ENCODE assay signal across 14 mouse cellular contexts in the genomic region with DNA sequence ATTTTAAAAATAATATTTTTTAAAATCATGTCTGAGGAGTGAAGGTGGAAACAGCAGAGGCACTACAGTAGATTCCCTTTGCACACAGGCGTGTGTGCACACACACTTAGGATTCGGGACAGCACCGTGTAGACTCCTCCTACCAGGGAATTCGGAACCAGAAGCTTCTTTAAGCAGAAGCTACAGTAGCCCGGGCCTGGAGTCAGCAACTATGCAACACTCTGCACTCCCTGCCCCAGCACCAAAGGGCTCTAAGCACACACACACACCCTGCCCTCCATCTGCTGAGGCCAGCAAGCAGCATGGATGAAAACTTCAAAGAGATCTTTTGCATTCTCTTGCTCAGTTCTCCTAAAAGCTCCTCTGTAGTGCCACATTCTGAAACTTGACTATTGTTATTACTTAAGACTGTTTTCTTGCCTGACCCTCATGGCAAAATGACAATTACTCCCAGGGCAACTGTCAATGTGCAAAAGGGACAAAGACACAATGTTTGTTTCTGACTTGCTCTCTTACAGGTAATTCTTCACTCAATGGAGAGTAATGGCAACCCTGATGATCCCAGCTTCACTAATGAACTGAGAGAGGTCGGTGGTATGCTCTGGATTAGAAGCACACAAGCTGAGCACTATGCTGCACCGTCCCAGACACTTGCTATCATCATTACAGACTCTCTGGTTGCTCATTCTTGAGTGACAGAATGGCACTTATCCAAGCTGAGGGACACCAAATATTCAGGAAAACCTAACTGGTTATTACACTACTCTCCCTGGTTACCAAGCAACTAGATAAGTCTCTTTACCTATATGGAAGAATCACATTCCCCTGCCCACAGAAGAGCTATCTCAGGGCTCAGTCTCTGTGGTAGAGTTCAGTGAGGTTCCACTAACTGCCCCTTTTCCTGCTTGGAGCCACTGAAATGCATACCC. TPM values are rescaled to one million over a fixed set of nuclear protein-coding genes. Genes with fewer than 3 reads are reported as not detected.
DNase-seq lines count a peak whose midpoint lies in the region; ATAC-seq and TF ChIP-seq lines count a peak whose summit lies in the region.
"Had no signal": no experiment of that assay in that cellular context is flagged by ENCODE, and none has a peak within 500 bp of the region (broad histone marks: within the 10 kb centered on the region; RNA-seq: fewer than 3 reads in every experiment).

No protein-coding gene starts in this region.

- H3K36me3 ChIP-seq in heart, postnatal 0 days (replicated peaks; ENCODE audit: control insufficient read depth, insufficient read depth, low read length), result no peaks in the 10 kb centered on the region; the same call in 1 of the 2 replicates
- no peaks in the 10 kb centered on the region for H3K36me3 ChIP-seq in midbrain, embryonic 11.5 days (ENCODE audit: control insufficient read depth, insufficient read depth, low read length)
- H3K36me3 ChIP-seq in midbrain, embryonic 10.5 days, result peaks cover 4% of the 10 kb centered on the region
- H3K36me3 ChIP-seq: intestine, embryonic 15.5 days had no signal

- no peak overlapping the region for H3K9ac ChIP-seq in heart, postnatal 0 days (replicated peaks; ENCODE audit: low read depth, low read length)
- no peak overlapping the region for H3K9ac ChIP-seq in midbrain, embryonic 11.5 days (ENCODE audit: low read length)
- H3K9ac ChIP-seq: intestine, embryonic 15.5 days had no signal

- ATAC-seq in heart, postnatal 0 days (ENCODE audit: insufficient read depth, low read depth), result no peak
- peak; percentile 40; the same call in 1 of the 2 replicates for ATAC-seq in midbrain, embryonic 11.5 days (ENCODE audit: low FRiP score)
- 0 out of 2 replicates have a peak, but pooled peaks have one; percentile 25 for ATAC-seq in erythroid progenitor cell, adult 5-6 weeks (replicated peaks; ENCODE audit: low FRiP score, poor library complexity, severe bottlenecking)
- ATAC-seq in monocyte, adult 5-6 weeks (replicated peaks; ENCODE audit: insufficient number of reproducible peaks, low FRiP score, low TSS enrichment, poor library complexity, severe bottlenecking), result 0 out of 2 replicates have a peak, but pooled peaks have one; percentile 5
- ATAC-seq: intestine, embryonic 15.5 days had no signal

- H3K4me3 ChIP-seq in heart, postnatal 0 days (ENCODE audit: low read depth, low read length), result no peak overlapping the region
- H3K4me3 ChIP-seq in midbrain, embryonic 11.5 days (ENCODE audit: low read depth, low read length), result no peak overlapping the region
- H3K4me3 ChIP-seq in midbrain, embryonic 10.5 days, result no peak overlapping the region
- H3K4me3 ChIP-seq: intestine, embryonic 15.5 days had no signal

- H3K4me1 ChIP-seq in heart, postnatal 0 days (ENCODE audit: control insufficient read depth, insufficient read depth), result peaks cover 5% of the 10 kb centered on the region; the same call in 1 of the 2 replicates
- no peaks in the 10 kb centered on the region; the same call in 1 of the 2 replicates for H3K4me1 ChIP-seq in midbrain, embryonic 11.5 days (ENCODE audit: control insufficient read depth, insufficient read depth, low read length)
- H3K4me1 ChIP-seq in midbrain, embryonic 10.5 days, result peaks cover 15% of the 10 kb centered on the region
- H3K4me1 ChIP-seq: intestine, embryonic 15.5 days had no signal

- no peaks in the 10 kb centered on the region for H3K9me3 ChIP-seq in heart, postnatal 0 days (replicated peaks; ENCODE audit: control insufficient read depth, low read length)
- H3K9me3 ChIP-seq in midbrain, embryonic 11.5 days (ENCODE audit: control insufficient read depth, low read length), result no peaks in the 10 kb centered on the region
- no peaks in the 10 kb centered on the region for H3K9me3 ChIP-seq in midbrain, embryonic 10.5 days (replicated peaks)
- H3K9me3 ChIP-seq: intestine, embryonic 15.5 days had no signal

- no peak for TF ChIP-seq EP300 in heart, postnatal 0 days (IDR thresholded peaks at IDR 0.05; ENCODE audit: low read depth)

- no peak for TF ChIP-seq CTCF in heart, postnatal 0 days (IDR thresholded peaks at IDR 0.05; ENCODE audit: low read depth)

- no peaks in the 10 kb centered on the region for H3K27me3 ChIP-seq in heart, postnatal 0 days (ENCODE audit: control insufficient read depth, insufficient read depth, low read length)
- no peaks in the 10 kb centered on the region for H3K27me3 ChIP-seq in midbrain, embryonic 11.5 days (ENCODE audit: control insufficient read depth, insufficient read depth, low read length)
- no peaks in the 10 kb centered on the region for H3K27me3 ChIP-seq in midbrain, embryonic 10.5 days (ENCODE audit: low read depth, poor library complexity, severe bottlenecking)
- H3K27me3 ChIP-seq: intestine, embryonic 15.5 days had no signal

- 45% methylated on average over 7 of the region's 7 CpGs for whole genome bisulfite sequencing in heart, postnatal 0 days
- 74% methylated on average over 7 of the region's 7 CpGs for WGBS in midbrain, embryonic 11.5 days
- WGBS in midbrain, embryonic 10.5 days, result 68% methylated on average over 7 of the region's 7 CpGs

- H3K4me2 ChIP-seq in heart, postnatal 0 days (ENCODE audit: low read depth, low read length), result no peak overlapping the region
- no peak overlapping the region for H3K4me2 ChIP-seq in midbrain, embryonic 11.5 days
- H3K4me2 ChIP-seq: intestine, embryonic 15.5 days had no signal

- peak overlapping the region; percentile 15; the same call in 1 of the 2 replicates for H3K27ac ChIP-seq in heart, postnatal 0 days (ENCODE audit: low read depth)
- no peak overlapping the region for H3K27ac ChIP-seq in midbrain, embryonic 11.5 days (ENCODE audit: low read depth, low read length)
- no peak overlapping the region for H3K27ac ChIP-seq in midbrain, embryonic 10.5 days (replicated peaks)
- H3K27ac ChIP-seq: intestine, embryonic 15.5 days; stomach, postnatal 0 days had no signal

- no peak for DNase-seq in heart, postnatal 0 days (ENCODE audit: low spot score)
- DNase-seq in heart, postnatal 4 days, result no peak
- DNase-seq in midbrain, embryonic 11.5 days (ENCODE audit: low spot score, missing footprints), result peak; percentile 69
- DNase-seq in midbrain, embryonic 10.5 days (ENCODE audit: low spot score), result no peak
- DNase-seq in left cerebral cortex, adult 9 months (ENCODE audit: low spot score in 2 of 2), result no peak
- DNase-seq: cerebellum, adult 9-11 months; heart, postnatal 10 days; kidney, postnatal 4 days; thymus, postnatal 4 days had no signal

RNA-seq across cellular contexts. Expression of a gene that starts 20.1 kb away (rescaled TPM):
- total RNA-seq in heart, postnatal 0 days (2014; rRNA removed; ENCODE audit: low replicate concordance), result 64.2 and 69.1 TPM in 2 replicates
- polyA plus RNA-seq in heart, postnatal 0 days (2015; fragmentation: Nextera tagmentation; extraction: Ambion mirVana), result 23.2 and 26.8 TPM in 2 replicates
- 10 to 100 TPM; 92.5 to 97.5 TPM for total RNA-seq in heart, postnatal 4 days (2021)
- polyA plus RNA-seq in midbrain, embryonic 11.5 days (2014; fragmentation: Nextera tagmentation; extraction: Ambion mirVana), result 53.9 and 55.9 TPM in 2 replicates
- 37.3 and 45.3 TPM in 2 replicates for polyA plus RNA-seq in midbrain, embryonic 10.5 days (2016; fragmentation: Nextera tagmentation; extraction: Ambion mirVana)
- total RNA-seq in erythroid progenitor cell, adult 5-6 weeks (2015; ENCODE audit: low replicate concordance), result 48.3 and 78.4 TPM in 2 replicates
- total RNA-seq in erythroid progenitor cell, adult 5-6 weeks (2017; ENCODE audit: low replicate concordance), result 73.2 and 98.7 TPM in 2 replicates
- 34.1 to 61.0 TPM (median 34.3 TPM) in 3 replicates for total RNA-seq in monocyte, adult 5-6 weeks (2017)

RNA-seq across cellular contexts. Expression of a gene that starts 54.4 kb away (rescaled TPM):
- total RNA-seq in heart, postnatal 0 days (2014; rRNA removed; ENCODE audit: low replicate concordance), result 20.8 and 41.0 TPM in 2 replicates
- 22.1 and 22.8 TPM in 2 replicates for polyA plus RNA-seq in heart, postnatal 0 days (2015; fragmentation: Nextera tagmentation; extraction: Ambion mirVana)
- 10 to 100 TPM; 13.9 to 14.6 TPM for total RNA-seq in heart, postnatal 4 days (2021)
- polyA plus RNA-seq in midbrain, embryonic 11.5 days (2014; fragmentation: Nextera tagmentation; extraction: Ambion mirVana), result 1.5 and 1.6 TPM in 2 replicates
- 1.3 and 1.6 TPM in 2 replicates for polyA plus RNA-seq in midbrain, embryonic 10.5 days (2016; fragmentation: Nextera tagmentation; extraction: Ambion mirVana)
- total RNA-seq in erythroid progenitor cell, adult 5-6 weeks (2015; ENCODE audit: low replicate concordance), result 2.5 and 12.2 TPM in 2 replicates
- 7.3 and 8.3 TPM in 2 replicates for total RNA-seq in erythroid progenitor cell, adult 5-6 weeks (2017; ENCODE audit: low replicate concordance)
- total RNA-seq in monocyte, adult 5-6 weeks (2017), result not detected in 3 replicates
- total RNA-seq: granulocyte monocyte progenitor cell, adult 5-6 weeks had no signal

RNA-seq across cellular contexts. Expression of a gene that starts 57.2 kb away (rescaled TPM):
- total RNA-seq in heart, postnatal 0 days (2014; rRNA removed; ENCODE audit: low replicate concordance), result 3.5 TPM in 1 of 2 replicates, not detected in the other
- polyA plus RNA-seq in heart, postnatal 0 days (2015; fragmentation: Nextera tagmentation; extraction: Ambion mirVana), result 2.4 and 2.5 TPM in 2 replicates
- total RNA-seq in heart, postnatal 4 days (2021), result under 1 TPM; 0.38 TPM
- polyA plus RNA-seq in midbrain, embryonic 11.5 days (2014; fragmentation: Nextera tagmentation; extraction: Ambion mirVana), result 3.2 and 4.0 TPM in 2 replicates
- polyA plus RNA-seq in midbrain, embryonic 10.5 days (2016; fragmentation: Nextera tagmentation; extraction: Ambion mirVana), result 3.0 and 3.4 TPM in 2 replicates
- 7.5 TPM in 1 of 2 replicates, not detected in the other for total RNA-seq in erythroid progenitor cell, adult 5-6 weeks (2015; ENCODE audit: low replicate concordance)
- not detected in 2 replicates for total RNA-seq in erythroid progenitor cell, adult 5-6 weeks (2017; ENCODE audit: low replicate concordance)
- 0.29 to 3.7 TPM (median 1.2 TPM) in 3 replicates for total RNA-seq in monocyte, adult 5-6 weeks (2017)
